Mouse (Mus musculus) hindbrain, embryonic 14.5 days (tissue): ENCODE results near the gene Cct2. TPM values are rescaled to one million over a fixed set of nuclear protein-coding genes. Genes with fewer than 3 reads are reported as not detected.
"Not testable (repeated sequence)": the region's sequence is repeated elsewhere in the genome, so short reads cannot be mapped to it uniquely, and the experiment has no call there.

Experiments used
- ATAC-seq: fragments of 200-750 bp; cut with Nextera tagmentation; 2 replicates; pipeline ENCODE4 v1.8.0; 2017; ENCODE audit warnings: moderate number of reproducible peaks, mild to moderate bottlenecking, moderate TSS enrichment, moderate library complexity; ENCODE audit not compliant: low FRiP score
- DNase-seq: peaks from one replicate; pipeline ENCODE4 v3.0.0-alpha.2; 2015; ENCODE audit warnings: low spot score
- H3K27ac ChIP-seq: fragments of 300-500 bp; sonication (generic); 2 replicates; pipeline ENCODE4 v1.5.1; 2014; ENCODE audit warnings: mild to moderate bottlenecking, moderate library complexity
- H3K27me3 ChIP-seq: fragments of 300-500 bp; sonication (generic); 2 replicates; pipeline ENCODE4 v1.6.1; 2014; ENCODE audit warnings: mild to moderate bottlenecking, low read length, mixed read lengths; ENCODE audit not compliant: control insufficient read depth, insufficient read depth
- H3K36me3 ChIP-seq: fragments of 300-500 bp; sonication (generic); replicated peaks from 2 replicates; pipeline ENCODE4 v1.6.1; 2014; ENCODE audit not compliant: control insufficient read depth, insufficient read depth
- H3K4me1 ChIP-seq: fragments of 300-500 bp; sonication (generic); replicated peaks from 2 replicates; pipeline ENCODE4 v1.6.1; 2014; ENCODE audit warnings: antibody characterized with exemption, low read length, mixed read lengths; ENCODE audit not compliant: control insufficient read depth, insufficient read depth
- H3K4me2 ChIP-seq: fragments of 300-500 bp; sonication (generic); replicated peaks from 2 replicates; pipeline ENCODE4 v1.6.1; 2014; ENCODE audit warnings: mild to moderate bottlenecking, moderate library complexity
- H3K4me3 ChIP-seq: fragments of 300-500 bp; sonication (generic); replicated peaks from 2 replicates; pipeline ENCODE4 v1.5.1; 2014; ENCODE audit warnings: mild to moderate bottlenecking, low read length
- H3K9ac ChIP-seq: fragments of 300-500 bp; sonication (generic); 2 replicates; pipeline ENCODE4 v1.6.1; 2014
- H3K9me3 ChIP-seq: fragments of 300-500 bp; sonication (generic); 2 replicates; pipeline ENCODE4 v1.6.1; 2016; ENCODE audit warnings: low read length; ENCODE audit not compliant: control insufficient read depth
- WGBS: fragments of 180-500 bp; shearing (Covaris S2); extraction: QIAGEN DNeasy Blood & Tissue Kit; methylation state at CpG from one replicate; pipeline ENCODE4 v1.1.7; 2014; 5-methylcytosine and 5-hydroxymethylcytosine counted together
- polyA plus RNA-seq: library from polyadenylated mRNA; unstranded; fragments of >200 nt; fragmentation: Nextera tagmentation; extraction: Ambion mirVana; gene quantifications from 2 replicates; pipeline ENCODE4 v1.2.1, GENCODE M21; 2014

The Cct2 gene
- polyA plus RNA-seq, 1 experiment from 2014 or later = 281 TPM

DNA sequence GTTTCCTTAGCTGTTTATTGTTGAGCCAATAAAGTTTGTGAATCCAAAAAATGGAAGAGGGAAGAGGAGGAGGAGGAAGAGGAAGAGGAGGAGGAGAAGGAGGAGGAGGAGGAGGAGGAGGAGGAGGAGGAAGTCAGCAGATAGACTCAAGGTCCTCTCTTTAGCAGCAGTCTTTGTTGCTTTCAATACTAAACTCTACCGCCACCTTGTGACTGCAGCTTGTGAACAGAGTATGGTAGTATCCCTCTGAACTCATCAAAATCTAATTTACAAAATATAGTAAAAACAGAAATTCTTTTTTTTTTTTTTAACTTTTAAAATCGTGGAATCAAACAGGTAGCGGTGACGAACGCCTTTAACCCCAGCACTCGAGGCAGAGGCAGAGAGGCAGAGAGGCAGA, 23.3 kb downstream of the Cct2 start:
- WGBS = 76% methylated on average over 6 of the region's 6 CpGs
- H3K9ac ChIP-seq = no peak overlapping the region
- H3K36me3 ChIP-seq = no peaks in the 10 kb centered on the region
- ATAC-seq = no peak
- H3K27ac ChIP-seq = no peak overlapping the region
- H3K4me2 ChIP-seq = no peak overlapping the region
- 0 out of 2 replicates have a peak, but pooled peaks cover 2% of the 10 kb centered on the region for H3K4me1 ChIP-seq
- H3K27me3 ChIP-seq = no peaks in the 10 kb centered on the region
- DNase-seq = peak; percentile 55
- no peaks in the 10 kb centered on the region for H3K9me3 ChIP-seq
- no peak overlapping the region for H3K4me3 ChIP-seq

- Histone ChIP-seq H3K27ac (no peak overlapping the region), H3K36me3 (no peaks in the 10 kb centered on the region), H3K9ac (no peak overlapping the region), H3K4me3 (no peak overlapping the region), H3K4me1 (no peaks in the 10 kb centered on the region), H3K9me3 (no peaks in the 10 kb centered on the region), H3K27me3 (no peaks in the 10 kb centered on the region), H3K4me2 (no peak overlapping the region)
- DNase-seq (peak; percentile 79), ATAC-seq (no peak)
- 23% methylated on average over 8 of the region's 8 CpGs for WGBS
These were observed 29.8 kb downstream of the Cct2 start for GRCm38 (mm10) chr10:117033785-117034184.

- ATAC-seq (no peak), DNase-seq (no peak)
- H3K36me3 ChIP-seq = no peaks in the 10 kb centered on the region
- H3K4me1 ChIP-seq = no peaks in the 10 kb centered on the region
- H3K4me2 ChIP-seq = no peak overlapping the region
- no peaks in the 10 kb centered on the region for H3K27me3 ChIP-seq
- WGBS = 96% methylated on average over 3 of the region's 3 CpGs
- no peaks in the 10 kb centered on the region for H3K9me3 ChIP-seq
- no peak overlapping the region for H3K27ac ChIP-seq
- H3K4me3 ChIP-seq = no peak overlapping the region
- no peak overlapping the region for H3K9ac ChIP-seq
These were observed 32.5 kb downstream of the Cct2 start for GRCm38 (mm10) chr10:117031160-117031559.

DNA sequence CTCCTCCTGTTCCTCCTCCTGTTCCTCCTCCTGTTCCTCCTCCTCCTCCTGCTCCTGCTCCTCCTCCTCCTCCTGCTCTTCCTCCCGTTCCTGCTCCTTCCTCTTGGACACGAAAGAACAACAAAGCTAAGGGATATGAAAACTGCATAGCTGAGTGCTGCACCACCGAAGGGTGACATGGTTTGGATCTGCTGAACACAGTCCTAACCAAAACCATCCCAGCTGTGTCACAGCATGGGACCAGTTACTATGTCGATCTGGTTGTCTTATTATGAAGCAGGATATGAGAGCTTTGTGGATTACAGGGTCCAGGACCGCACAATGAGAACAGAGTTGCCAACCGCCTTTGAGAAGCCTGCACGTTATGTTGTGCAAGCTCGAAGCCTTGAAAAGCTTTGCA, 37.4 kb downstream of the Cct2 start:
- 78% methylated on average over 8 of the region's 8 CpGs for WGBS
- H3K9ac ChIP-seq = no peak overlapping the region

DNA sequence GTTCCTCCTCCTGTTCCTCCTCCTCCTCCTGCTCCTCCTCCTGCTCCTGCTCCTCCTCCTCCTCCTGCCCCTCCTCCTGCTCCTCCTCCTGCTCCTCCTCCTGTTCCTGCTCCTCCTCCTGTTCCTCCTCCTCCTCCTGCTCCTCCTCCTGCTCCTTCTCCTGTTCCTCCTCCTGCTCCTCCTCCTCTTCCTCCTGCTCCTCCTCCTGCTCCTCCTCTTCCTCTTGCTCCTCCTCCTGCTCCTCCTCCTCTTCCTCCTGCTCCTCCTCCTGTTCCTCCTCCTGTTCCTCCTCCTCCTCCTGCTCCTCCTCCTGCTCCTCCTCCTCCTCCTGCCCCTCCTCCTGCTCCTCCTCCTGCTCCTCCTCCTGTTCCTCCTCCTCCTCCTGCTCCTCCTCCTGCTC, 37.8 kb downstream of the Cct2 start:
- not testable (repeated sequence) for H3K4me3 ChIP-seq, H3K4me1 ChIP-seq, H3K27ac ChIP-seq, H3K36me3 ChIP-seq, H3K4me2 ChIP-seq, DNase-seq, H3K27me3 ChIP-seq, H3K9ac ChIP-seq, ATAC-seq, H3K9me3 ChIP-seq

More for the DNA sequence above, 37.4 kb downstream of the Cct2 start:
- Histone ChIP-seq H3K4me3 (no peak overlapping the region), H3K27me3 (no peaks in the 10 kb centered on the region), H3K9me3 (no peaks in the 10 kb centered on the region), H3K36me3 (no peaks in the 10 kb centered on the region), H3K27ac (no peak overlapping the region), H3K4me1 (peaks cover under 1% of the 10 kb centered on the region; the same call in 1 of the 2 replicates), H3K4me2 (no peak overlapping the region)
- DNase-seq (no peak), ATAC-seq (no peak)

DNA sequence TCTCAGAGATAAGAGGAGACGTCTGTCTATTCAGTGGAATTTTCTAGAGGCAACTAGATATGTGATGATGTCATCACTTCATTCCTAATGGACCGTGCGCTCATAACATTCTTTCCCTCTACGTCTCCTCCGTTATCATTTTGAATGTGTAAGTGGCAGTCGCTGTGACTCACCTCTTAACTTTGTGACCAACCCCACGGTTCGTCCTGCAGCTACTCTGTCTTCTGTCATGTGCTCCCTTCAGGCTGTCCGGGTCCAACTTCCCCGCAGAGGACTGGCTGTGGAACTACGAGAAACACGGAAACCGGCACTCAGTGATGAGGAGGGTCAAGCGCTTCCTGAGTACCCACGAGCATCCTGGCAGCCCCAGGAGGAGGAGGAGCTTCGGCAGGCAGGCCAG, 39.9 kb downstream of the Cct2 start:
- H3K9me3 ChIP-seq = no peaks in the 10 kb centered on the region
- H3K27ac ChIP-seq = no peak overlapping the region
- H3K27me3 ChIP-seq = no peaks in the 10 kb centered on the region
- H3K4me2 ChIP-seq = no peak overlapping the region
- ATAC-seq (no peak), DNase-seq (no peak)
- WGBS = 74% methylated on average over 16 of the region's 16 CpGs
- no peak overlapping the region for H3K4me3 ChIP-seq
- H3K36me3 ChIP-seq = no peaks in the 10 kb centered on the region
- H3K4me1 ChIP-seq = peaks cover 4% of the 10 kb centered on the region; the same call in 1 of the 2 replicates
- no peak overlapping the region for H3K9ac ChIP-seq

GRCm38 (mm10) chr10:117021020-117021754, 42.4 kb downstream of the Cct2 start:
- no peak overlapping the region for H3K4me3 ChIP-seq
- peak; percentile 48; the same call in 1 of the 2 replicates for ATAC-seq
- H3K27ac ChIP-seq = no peak overlapping the region
- DNase-seq = no peak
- no peak overlapping the region for H3K9ac ChIP-seq
- H3K27me3 ChIP-seq = no peaks in the 10 kb centered on the region
- H3K4me2 ChIP-seq = no peak overlapping the region
- H3K4me1 ChIP-seq = peaks cover 4% of the 10 kb centered on the region; the same call in 1 of the 2 replicates
- H3K36me3 ChIP-seq = no peaks in the 10 kb centered on the region
- no peaks in the 10 kb centered on the region for H3K9me3 ChIP-seq
- WGBS = 20% methylated on average over 21 of the region's 21 CpGs

DNA sequence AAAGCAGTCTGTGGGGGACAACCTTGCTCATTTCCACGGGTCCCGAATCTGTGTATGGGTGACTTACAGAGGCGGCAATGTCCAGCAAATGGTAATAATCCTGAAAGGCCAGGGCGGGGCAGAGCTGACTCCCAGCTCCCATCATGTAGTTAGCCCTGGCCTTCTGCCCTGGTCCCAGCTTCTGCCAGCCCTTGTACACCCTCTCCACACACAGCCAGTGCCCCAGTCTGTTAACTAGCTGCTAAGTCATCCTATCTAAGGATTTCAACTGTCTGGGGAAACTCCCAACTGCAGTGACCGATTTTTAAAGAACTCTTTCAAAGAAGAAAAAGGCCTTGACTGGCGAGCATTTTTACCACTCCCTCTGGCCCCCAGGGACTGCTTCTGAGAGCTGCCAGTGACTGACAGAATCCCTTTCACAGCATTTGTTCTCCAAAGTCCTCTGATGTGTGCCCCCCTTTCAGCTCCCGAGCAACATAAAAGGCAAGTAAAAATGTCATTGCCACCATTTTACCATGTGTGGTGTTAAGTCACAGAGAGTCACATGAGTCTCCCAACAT, 45.3 kb downstream of the Cct2 start:
- DNase-seq = no peak
- H3K4me3 ChIP-seq = no peak overlapping the region
- WGBS = 40% methylated on average over 7 of the region's 7 CpGs

DNA sequence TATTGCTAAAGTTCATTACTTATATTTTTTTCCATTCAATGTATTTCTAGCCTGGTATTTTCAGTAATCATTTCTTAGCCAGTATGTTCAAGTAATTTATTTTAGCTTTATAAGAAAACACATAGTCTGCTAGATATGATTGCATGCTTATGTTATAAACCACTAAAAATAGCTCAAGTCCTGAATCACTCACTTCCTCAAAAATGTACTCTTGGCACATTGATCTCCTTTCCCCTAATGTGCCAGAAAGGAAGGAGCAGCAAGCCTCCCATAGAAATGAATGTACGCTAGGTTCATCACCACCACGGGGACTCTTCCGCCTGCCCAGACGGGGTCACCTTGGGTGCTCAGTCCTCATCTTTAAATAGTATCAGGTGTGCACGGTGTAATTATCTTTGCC, 49.0 kb downstream of the Cct2 start:
- Histone ChIP-seq H3K9me3 (no peaks in the 10 kb centered on the region), H3K27me3 (no peaks in the 10 kb centered on the region), H3K9ac (no peak overlapping the region), H3K27ac (no peak overlapping the region), H3K4me1 (peaks cover 4% of the 10 kb centered on the region; the same call in 1 of the 2 replicates), H3K4me3 (no peak overlapping the region), H3K36me3 (no peaks in the 10 kb centered on the region), H3K4me2 (no peak overlapping the region)
- ATAC-seq (no peak), DNase-seq (no peak)
- 84% methylated on average over 5 of the region's 5 CpGs for WGBS

More for the DNA sequence above, 45.3 kb downstream of the Cct2 start:
- H3K4me2 ChIP-seq = no peak overlapping the region
- H3K36me3 ChIP-seq = no peaks in the 10 kb centered on the region
- H3K4me1 ChIP-seq = peaks cover 8% of the 10 kb centered on the region
- H3K27ac ChIP-seq = no peak overlapping the region
- 0 out of 2 replicates have a peak overlapping the region, but pooled peaks have one; percentile 5 for H3K9ac ChIP-seq
- no peaks in the 10 kb centered on the region for H3K27me3 ChIP-seq
- no peaks in the 10 kb centered on the region for H3K9me3 ChIP-seq
- ATAC-seq = no peak
